Mouse (Mus musculus): ENCODE results near the gene Tmem39b. TPM values are rescaled to one million over a fixed set of nuclear protein-coding genes. Genes with fewer than 3 reads are reported as not detected.
A peak's percentile ranks its signal among the peaks of the same experiment; 100 is the strongest.

The Tmem39b gene
- polyA plus RNA-seq, 1 experiment from 2014 or later, result 15.0 TPM

DNA sequence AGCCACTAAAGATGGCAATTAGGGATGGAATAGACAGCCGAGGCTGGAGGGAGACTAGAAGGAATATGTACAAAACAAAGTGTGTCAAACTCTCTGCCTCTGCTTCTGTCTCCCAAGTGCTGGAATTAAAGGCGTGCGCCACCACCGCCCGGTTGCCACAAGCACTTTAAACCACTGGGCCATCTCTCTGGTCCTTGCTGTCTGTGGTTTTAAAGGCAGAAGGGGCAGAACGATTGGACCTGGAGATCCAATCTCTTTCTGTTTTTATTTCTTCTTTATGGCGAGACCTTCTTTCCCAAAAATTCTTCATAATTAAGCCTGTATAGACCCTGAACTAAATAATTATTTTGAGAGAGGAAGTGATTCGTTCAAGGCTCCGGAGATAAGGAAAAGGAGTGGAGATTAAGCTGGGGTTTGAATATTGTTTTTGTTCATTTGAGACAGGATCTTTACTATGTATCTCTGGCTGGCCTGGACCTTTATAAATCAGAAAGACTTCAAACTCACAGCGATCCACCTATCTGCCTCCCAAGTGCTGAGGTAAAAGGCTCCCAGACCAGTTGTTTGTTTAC, 23.7 kb downstream of the Tmem39b start:
- Histone ChIP-seq H3K9me3 (replicated peaks) (no peaks in the 10 kb centered on the region), H3K9ac (peak overlapping the region; percentile 96; the same call in 1 of the 2 replicates), H3K27ac (peak overlapping the region; percentile 96), H3K36me3 (peaks cover 21% of the 10 kb centered on the region), H3K27me3 (no peaks in the 10 kb centered on the region), H3K4me3 (peak overlapping the region; percentile 99), H3K4me1 (peaks cover 17% of the 10 kb centered on the region), H3K4me2 (replicated peaks) (peak overlapping the region; percentile 98)
- 10% methylated on average over 10 of the region's 10 CpGs for WGBS
- no peak for ATAC-seq (ENCODE audit: low FRiP score)

DNA sequence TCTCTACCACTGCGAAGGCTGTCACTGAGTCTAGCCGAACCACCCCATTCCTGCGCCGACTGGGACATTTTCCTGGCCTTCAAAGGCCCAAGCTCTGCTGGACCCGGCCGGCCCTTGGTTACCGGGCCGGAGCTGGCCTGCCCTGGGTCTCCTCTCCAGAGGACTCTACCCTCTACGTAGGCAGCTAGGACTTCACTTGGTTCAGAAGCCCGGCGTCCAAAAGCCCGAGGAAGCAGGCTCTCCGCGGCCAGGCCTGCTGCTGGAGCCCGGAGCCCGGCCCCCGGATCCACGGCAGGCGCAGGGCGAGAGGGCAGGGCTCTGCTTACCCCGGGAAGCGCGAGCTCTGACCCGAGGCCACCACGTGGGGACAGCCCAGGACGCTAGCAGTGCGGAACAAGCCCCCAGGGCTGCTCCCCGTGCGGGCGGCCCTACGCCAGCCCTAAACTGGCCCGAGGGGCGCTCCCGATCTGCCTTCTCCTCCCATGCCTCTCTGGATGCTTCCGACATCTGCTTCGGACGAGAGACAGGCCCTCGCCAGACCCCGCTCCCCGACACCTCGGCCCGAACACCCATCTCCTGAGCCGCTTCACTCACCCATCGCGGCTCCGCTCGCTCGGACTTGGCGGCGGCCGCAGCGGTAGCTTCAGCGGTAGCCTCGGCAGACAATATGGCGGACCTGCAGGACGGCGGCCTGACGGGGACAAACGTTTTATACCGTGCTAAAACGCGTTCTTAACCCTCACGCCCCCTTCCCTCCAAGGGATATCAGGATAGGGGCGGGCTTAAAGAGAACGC, 24.4 kb downstream of the Tmem39b start, which contains the start of gene Kpna6:
Gene Kpna6, minus strand, starts transcription at position 685 of the 795 bp plus-strand sequence.
- peak within 1 kb of the TSS; percentile 98 for H3K4me2 ChIP-seq (replicated peaks)

DNA sequence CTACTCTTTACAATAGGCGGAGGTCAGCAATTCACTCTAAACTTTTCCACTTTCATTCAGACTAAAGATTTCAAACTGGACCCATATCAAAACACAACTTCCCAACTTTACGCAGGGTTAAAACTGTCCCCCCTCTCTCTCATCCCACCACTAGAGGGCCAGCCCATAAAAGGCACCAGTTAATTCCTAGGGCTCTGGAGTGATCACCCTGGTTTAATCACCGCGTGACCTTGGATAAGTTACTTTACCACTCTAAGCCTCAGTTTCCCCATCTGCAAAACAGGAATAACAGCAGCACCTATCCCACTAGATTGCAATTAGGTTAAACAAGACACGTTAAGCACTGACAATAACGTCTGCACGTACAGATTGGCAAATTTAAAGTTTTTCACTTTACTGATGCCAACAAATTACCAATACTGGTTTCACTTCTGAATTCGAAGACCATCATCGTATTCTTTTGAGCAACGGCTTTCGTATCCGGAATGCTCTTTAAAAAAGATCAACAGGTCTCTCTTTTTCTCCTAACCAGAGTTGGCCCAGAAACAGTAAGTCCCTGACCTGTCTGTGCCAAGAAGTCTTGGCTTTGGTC, 25.1 kb downstream of the Tmem39b start:
- Histone ChIP-seq H3K4me3 (peak overlapping the region; percentile 99), H3K9ac (peak overlapping the region; percentile 96), H3K4me2 (replicated peaks) (peak overlapping the region; percentile 98), H3K36me3 (peaks cover 10% of the 10 kb centered on the region), H3K4me1 (peaks cover 17% of the 10 kb centered on the region), H3K9me3 (replicated peaks) (no peaks in the 10 kb centered on the region), H3K27me3 (no peaks in the 10 kb centered on the region), H3K27ac (peak overlapping the region; percentile 96)
- ATAC-seq (ENCODE audit: low FRiP score), result no peak; the same call in 1 of the 2 replicates
- 9% methylated on average over 12 of the region's 12 CpGs for WGBS

More for the DNA sequence above, 24.4 kb downstream of the Tmem39b start, which contains the start of gene Kpna6:
- Histone ChIP-seq H3K4me3 (peak within 1 kb of the TSS; percentile 99), H3K36me3 (peaks cover 17% of the 10 kb centered on the region), H3K27me3 (no peaks in the 10 kb centered on the region), H3K9me3 (replicated peaks) (no peaks in the 10 kb centered on the region), H3K27ac (peak within 1 kb of the TSS; percentile 96), H3K4me1 (peaks cover 17% of the 10 kb centered on the region), H3K9ac (peak within 1 kb of the TSS; percentile 96)
- peak; percentile 91 for ATAC-seq (ENCODE audit: low FRiP score)
- under 1% methylated on average over 65 of the region's 65 CpGs for WGBS

DNA sequence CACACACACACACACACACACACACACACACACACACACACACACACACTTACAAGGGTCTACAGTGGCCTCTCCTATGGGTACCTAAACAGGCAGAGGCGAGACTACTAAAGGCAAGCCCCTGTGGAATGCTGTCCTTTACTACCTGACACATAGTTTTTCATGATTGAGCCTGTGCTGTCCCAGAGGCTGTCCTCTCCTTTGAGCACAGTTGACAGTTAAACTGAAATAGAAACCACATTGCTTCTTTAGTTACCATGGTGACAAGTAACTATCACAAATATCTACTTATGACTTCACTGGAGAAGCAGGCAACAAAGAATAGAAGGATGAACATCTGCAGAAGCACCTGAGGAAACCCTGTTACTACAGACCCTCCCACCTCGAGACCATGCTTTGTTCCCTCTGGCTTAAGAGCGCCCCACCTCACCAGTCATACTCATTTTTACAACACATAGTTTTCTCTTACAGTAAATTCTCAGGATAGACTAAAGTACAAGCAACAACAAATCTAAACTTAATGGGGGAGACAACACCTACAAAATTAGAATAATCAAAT, 34.3 kb downstream of the Tmem39b start:
- no peak overlapping the region for H3K27ac ChIP-seq
- H3K9ac ChIP-seq, result no peak overlapping the region
- H3K9me3 ChIP-seq (replicated peaks), result no peaks in the 10 kb centered on the region
- no peaks in the 10 kb centered on the region for H3K4me1 ChIP-seq
- H3K4me2 ChIP-seq (replicated peaks), result no peak overlapping the region
- H3K4me3 ChIP-seq, result no peak overlapping the region
- 98% methylated on average over 3 of the region's 3 CpGs for WGBS
- no peak for ATAC-seq (ENCODE audit: low FRiP score)
- peaks cover 38% of the 10 kb centered on the region for H3K36me3 ChIP-seq
- no peaks in the 10 kb centered on the region for H3K27me3 ChIP-seq

DNA sequence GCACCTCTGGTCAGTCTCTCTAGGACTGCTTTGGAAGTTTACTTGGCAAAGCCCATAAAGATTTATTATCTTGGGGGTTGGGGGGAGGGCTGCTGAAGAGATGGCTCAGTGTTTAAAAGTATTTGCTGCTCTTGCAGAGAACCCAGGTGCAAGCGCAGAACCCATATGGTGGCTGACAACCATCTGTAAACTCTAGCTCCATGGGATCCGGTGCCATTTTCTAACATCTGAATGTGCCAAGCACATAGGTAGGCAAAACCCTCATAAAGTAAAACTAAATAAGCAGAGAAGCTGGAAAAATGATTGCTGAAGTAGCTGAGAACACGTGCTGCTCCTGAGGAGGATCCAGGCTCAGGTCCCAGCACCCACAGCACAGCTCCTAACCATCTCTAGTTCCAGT, 35.1 kb downstream of the Tmem39b start:
- Histone ChIP-seq H3K27me3 (no peaks in the 10 kb centered on the region), H3K36me3 (peaks cover 46% of the 10 kb centered on the region), H3K4me1 (no peaks in the 10 kb centered on the region), H3K4me3 (no peak overlapping the region), H3K9me3 (replicated peaks) (no peaks in the 10 kb centered on the region), H3K9ac (no peak overlapping the region), H3K27ac (no peak overlapping the region), H3K4me2 (replicated peaks) (no peak overlapping the region)
- WGBS, result 93% methylated on average over 3 of the region's 3 CpGs
- no peak for ATAC-seq (ENCODE audit: low FRiP score)

DNA sequence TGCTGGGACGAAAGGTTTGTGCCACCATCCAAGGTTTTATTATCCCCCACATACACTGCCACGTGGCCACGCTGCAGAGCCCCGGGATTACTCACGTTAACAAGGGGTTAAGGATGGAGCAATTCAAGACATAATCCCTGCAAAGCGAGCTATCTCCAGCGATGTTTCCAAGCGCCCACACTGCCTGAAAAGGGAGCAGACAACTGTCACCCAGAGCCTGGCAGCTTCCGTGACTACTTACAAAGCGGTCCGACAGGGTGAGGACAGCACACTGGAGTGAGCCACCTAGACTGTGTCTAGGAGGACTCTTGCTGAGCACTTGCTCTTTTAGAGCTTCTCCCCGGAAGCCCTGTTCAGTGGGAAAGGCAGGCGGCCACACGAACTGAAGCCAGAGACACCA, 41.9 kb downstream of the Tmem39b start:
- H3K4me2 ChIP-seq (replicated peaks), result no peak overlapping the region
- H3K27ac ChIP-seq, result no peak overlapping the region
- H3K36me3 ChIP-seq, result peaks cover 84% of the 10 kb centered on the region
- H3K27me3 ChIP-seq, result no peaks in the 10 kb centered on the region
- no peaks in the 10 kb centered on the region for H3K9me3 ChIP-seq (replicated peaks)
- H3K4me1 ChIP-seq, result no peaks in the 10 kb centered on the region
- 93% methylated on average over 14 of the region's 14 CpGs for WGBS
- no peak overlapping the region for H3K4me3 ChIP-seq
- no peak overlapping the region for H3K9ac ChIP-seq
- ATAC-seq (ENCODE audit: low FRiP score), result no peak

DNA sequence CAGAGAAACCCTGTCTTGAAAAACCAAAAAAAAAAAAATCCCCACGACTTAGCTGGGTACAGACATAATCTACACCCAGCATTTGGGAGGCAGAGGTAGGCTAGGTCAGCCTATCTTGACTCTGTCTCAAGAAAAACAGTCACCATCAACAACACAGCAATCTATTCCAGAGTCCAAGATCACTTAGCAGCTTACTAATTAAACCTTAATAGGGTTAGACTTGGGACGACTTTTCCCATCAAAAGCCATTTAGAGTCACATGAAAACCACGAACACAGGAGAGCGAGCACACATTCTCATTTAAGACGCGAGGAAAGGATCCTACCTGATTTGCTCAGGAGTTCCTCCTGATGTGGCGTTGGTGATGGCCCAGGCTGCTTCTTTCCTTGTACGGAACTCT, 46.3 kb downstream of the Tmem39b start:
- peaks cover 94% of the 10 kb centered on the region for H3K36me3 ChIP-seq
- no peaks in the 10 kb centered on the region for H3K9me3 ChIP-seq (replicated peaks)
- 93% methylated on average over 8 of the region's 8 CpGs for WGBS
- H3K4me1 ChIP-seq, result no peaks in the 10 kb centered on the region
- no peaks in the 10 kb centered on the region for H3K27me3 ChIP-seq
- no peak for ATAC-seq (ENCODE audit: low FRiP score)
- no peak overlapping the region for H3K27ac ChIP-seq
- H3K4me3 ChIP-seq, result no peak overlapping the region
- no peak overlapping the region for H3K4me2 ChIP-seq (replicated peaks)
- no peak overlapping the region for H3K9ac ChIP-seq

DNA sequence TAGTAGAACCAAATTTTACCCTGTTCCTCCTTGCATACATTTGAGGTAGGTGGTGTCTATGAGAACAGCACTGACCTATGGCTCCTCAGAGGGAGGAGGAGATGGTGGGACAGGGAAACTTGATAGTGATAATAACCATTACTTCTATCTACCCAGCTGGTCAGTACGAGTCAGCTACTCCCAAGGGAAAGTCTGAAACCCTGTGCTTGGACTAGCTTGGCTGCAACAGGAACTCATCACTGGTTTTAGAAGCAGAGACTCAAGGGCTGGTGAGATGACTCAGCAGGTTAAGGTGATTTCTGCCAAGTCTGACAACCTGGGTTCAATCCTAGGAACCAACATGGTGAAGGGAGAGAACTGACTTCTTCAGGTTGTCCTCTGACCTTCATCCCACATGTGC, 48.0 kb downstream of the Tmem39b start:
- Histone ChIP-seq H3K36me3 (peaks cover 89% of the 10 kb centered on the region), H3K27me3 (no peaks in the 10 kb centered on the region), H3K4me3 (no peak overlapping the region), H3K4me1 (no peaks in the 10 kb centered on the region), H3K9ac (no peak overlapping the region), H3K4me2 (replicated peaks) (no peak overlapping the region), H3K27ac (no peak overlapping the region), H3K9me3 (replicated peaks) (no peaks in the 10 kb centered on the region)
- no peak for ATAC-seq (ENCODE audit: low FRiP score)
- 73% methylated on average over 1 of the region's 1 CpGs for WGBS

DNA sequence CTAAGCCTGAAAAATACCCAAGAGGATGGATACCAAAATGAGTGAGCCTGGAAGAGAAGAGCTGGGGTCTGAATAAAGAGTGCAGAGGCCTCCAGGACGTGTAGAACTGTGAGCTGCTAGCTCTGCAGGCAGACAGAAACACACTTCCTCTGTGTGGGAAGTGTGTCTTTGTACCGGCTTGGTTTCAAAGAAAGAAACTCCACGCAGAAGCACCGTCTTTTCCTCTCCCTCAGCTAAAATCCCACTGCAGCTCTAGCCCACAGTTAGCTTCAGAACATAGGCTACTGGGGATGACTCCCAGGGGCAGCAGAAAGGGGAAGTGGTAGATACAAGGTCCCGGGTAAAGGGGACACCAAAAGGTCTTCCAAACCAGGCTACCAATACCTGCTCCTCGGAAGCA, 51.4 kb downstream of the Tmem39b start:
- no peaks in the 10 kb centered on the region for H3K27me3 ChIP-seq
- H3K4me1 ChIP-seq, result peaks cover 4% of the 10 kb centered on the region
- H3K9me3 ChIP-seq (replicated peaks), result no peaks in the 10 kb centered on the region
- ATAC-seq (ENCODE audit: low FRiP score), result no peak
- no peak overlapping the region for H3K9ac ChIP-seq
- 91% methylated on average over 6 of the region's 6 CpGs for WGBS
- H3K36me3 ChIP-seq, result peaks cover 59% of the 10 kb centered on the region
- no peak overlapping the region for H3K4me2 ChIP-seq (replicated peaks)
- H3K4me3 ChIP-seq, result no peak overlapping the region
- no peak overlapping the region for H3K27ac ChIP-seq

DNA sequence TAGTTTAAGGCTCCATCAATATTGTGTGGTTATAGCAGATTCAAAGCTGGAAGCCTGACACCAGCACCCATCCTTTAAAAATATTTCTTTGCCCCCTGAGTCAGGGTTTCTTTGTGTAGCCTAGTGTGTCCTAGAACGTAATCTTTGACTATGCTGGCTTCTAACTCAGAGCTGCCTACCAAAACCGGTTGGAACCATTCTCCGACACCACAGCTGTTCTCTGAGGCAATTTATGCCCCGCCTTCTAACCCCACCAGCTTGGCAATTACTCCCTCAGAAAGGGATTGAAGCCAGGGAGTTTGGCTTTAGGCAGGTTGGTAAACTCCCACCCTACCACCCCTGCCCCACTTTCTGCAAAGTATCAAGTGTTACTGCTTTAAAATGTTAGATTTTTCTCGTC, 54.9 kb downstream of the Tmem39b start:
- Histone ChIP-seq H3K4me1 (peaks cover 25% of the 10 kb centered on the region), H3K4me2 (replicated peaks) (peak overlapping the region; percentile 89), H3K27ac (no peak overlapping the region), H3K9me3 (replicated peaks) (no peaks in the 10 kb centered on the region), H3K36me3 (peaks cover 52% of the 10 kb centered on the region), H3K4me3 (no peak overlapping the region), H3K27me3 (no peaks in the 10 kb centered on the region), H3K9ac (no peak overlapping the region)
- 64% methylated on average over 5 of the region's 5 CpGs for WGBS
- ATAC-seq (ENCODE audit: low FRiP score), result no peak

DNA sequence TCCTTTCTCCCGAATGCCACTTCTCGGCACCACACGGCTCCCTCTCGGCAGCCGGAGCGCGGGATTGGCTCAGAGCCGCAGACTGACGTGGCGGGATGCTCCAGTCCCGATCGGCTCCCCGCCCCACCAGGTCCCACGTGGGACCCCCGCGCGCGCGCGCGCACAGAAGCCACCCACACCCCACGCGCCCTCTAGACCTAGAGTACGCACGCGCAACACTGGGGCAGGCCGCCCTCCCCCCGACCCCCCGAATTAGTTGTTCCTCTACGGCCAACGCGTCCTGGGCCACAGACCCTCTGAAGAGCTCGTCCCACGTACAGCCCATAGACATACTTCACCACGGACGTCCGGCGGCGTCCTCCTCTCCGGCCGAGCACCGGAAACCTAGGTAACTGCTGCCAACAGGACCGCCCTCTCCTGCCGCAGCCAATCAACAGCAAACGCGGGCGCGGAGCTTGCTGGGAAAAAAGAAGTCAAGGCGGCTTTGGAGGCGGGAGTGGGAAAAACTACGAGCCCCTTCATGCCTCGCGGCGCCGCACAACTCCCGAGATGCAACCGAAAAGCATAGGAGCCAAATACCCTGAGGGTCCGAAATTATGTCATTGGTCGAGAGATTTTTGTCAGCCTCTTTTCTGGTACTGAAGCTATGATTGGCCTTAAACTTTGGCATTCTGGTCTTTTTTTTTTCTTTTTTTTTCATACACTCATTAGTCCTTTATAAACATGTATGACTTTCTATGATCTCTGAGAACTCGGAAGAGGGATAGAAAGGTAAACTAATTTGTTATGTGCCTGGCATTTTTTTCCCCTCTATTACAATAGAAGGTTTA, 55.8 kb downstream of the Tmem39b start, which contains the start of gene Txlna:
Gene Txlna, minus strand, starts transcription at position 428 of the 830 bp plus-strand sequence.
- H3K27ac ChIP-seq, result peak within 1 kb of the TSS; percentile 93
- WGBS, result under 1% methylated on average over 59 of the region's 60 CpGs
- H3K27me3 ChIP-seq, result no peaks in the 10 kb centered on the region
- H3K4me3 ChIP-seq, result peak within 1 kb of the TSS; percentile 58
- H3K36me3 ChIP-seq, result peaks cover 52% of the 10 kb centered on the region
- no peaks in the 10 kb centered on the region for H3K9me3 ChIP-seq (replicated peaks)
- H3K9ac ChIP-seq, result peak within 1 kb of the TSS; percentile 90
- peak; percentile 97 for ATAC-seq (ENCODE audit: low FRiP score)
- peak within 1 kb of the TSS; percentile 89 for H3K4me2 ChIP-seq (replicated peaks)
- H3K4me1 ChIP-seq, result peaks cover 25% of the 10 kb centered on the region

All from hindbrain, embryonic 12.5 days (tissue).